Mouse (Mus musculus): ENCODE measurements around the gene Rin2.

GRCm38 (mm10) chr2:145755864-145756822 lies 81.1 kb downstream of the Rin2 start:
- no peak for TF ChIP-seq CTCF (IDR thresholded peaks at IDR 0.05; ENCODE audit: control insufficient read depth, insufficient read depth, insufficient replicate concordance, low read depth, low read length)
- TF ChIP-seq POLR2A (IDR thresholded peaks at IDR 0.05; ENCODE audit: control insufficient read depth, low read depth, low read length), result no peak

Data from testis, adult 2 months (tissue).